Mouse (Mus musculus): ENCODE results near the gene Cdh13.

Gene Cdh13

GRCm38 (mm10) chr8:118446516-118446915 lies 163.0 kb downstream of the Cdh13 start:
- DNase-seq (ENCODE audit: low spot score) = no peak

DNA sequence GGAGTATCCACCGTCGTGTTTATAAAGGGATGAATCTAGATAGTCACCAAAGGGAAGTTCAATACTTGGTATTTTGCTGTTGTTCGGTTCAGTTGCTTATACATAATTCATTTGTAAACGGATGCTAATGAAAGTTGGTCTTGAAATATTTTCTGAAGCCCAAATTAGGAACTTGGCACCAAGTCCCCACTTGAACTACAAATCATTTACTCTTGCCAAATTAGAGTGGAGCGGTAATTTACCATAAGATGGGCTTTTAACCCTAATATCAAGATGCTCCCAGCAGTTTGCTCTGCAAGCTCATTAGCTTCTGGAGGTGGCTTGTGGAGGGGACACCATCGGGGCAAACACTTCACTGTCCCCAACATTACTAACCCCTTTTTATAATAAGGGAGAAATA lies 164.5 kb downstream of the Cdh13 start:
- no peak for DNase-seq (ENCODE audit: low spot score)

- DNase-seq (ENCODE audit: low spot score) = no peak
Measured at GRCm38 (mm10) chr8:118452445-118453103, 169.0 kb downstream of the Cdh13 start.

DNA sequence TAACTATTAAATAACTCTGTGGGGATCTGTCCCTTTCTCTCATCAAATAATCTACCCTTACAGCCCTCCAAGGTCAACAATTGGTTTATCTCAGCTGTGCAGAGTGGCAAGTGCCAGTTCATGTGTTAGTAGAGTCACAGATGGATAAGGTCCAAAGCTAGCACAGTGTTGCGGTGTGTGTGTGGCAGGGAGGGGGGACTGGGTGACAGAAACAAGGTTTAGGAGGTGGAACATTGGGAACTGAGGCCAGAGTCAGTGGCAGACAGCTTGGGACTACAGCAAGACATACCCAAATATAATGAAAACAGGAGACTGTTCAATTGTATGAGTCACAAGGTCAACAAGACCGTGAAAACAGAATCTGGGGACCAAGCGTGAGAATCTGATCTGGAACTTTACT lies 171.7 kb downstream of the Cdh13 start:
- DNase-seq (ENCODE audit: low spot score) = no peak

GRCm38 (mm10) chr8:118465330-118465948 lies 181.9 kb downstream of the Cdh13 start:
- DNase-seq (ENCODE audit: low spot score) = no peak

DNA sequence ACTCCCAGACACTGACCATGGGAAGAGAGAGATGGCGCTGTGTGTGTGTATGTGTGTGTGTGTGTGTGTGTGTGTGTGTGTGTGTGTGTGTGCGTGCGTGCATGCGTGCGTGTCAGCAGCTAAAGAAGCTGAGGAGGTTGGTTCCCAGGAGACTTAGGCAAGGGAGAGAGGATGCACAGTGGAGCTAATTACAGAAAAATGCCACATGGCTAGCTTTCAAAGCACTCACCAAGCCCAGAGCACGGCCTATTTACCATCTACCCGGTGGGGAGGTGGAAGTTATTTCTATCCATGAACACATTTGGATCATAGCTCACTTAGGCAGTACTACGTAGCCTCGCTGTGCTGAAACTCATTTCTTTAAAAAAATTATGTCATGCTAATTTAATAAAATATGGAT lies 194.1 kb downstream of the Cdh13 start:
- no peak for DNase-seq (ENCODE audit: low spot score)

- no peak for DNase-seq (ENCODE audit: low spot score)
Measured at GRCm38 (mm10) chr8:118488735-118489134, 205.2 kb downstream of the Cdh13 start.

- DNase-seq (ENCODE audit: low spot score) = no peak
Measured at GRCm38 (mm10) chr8:118502509-118502908, 219.0 kb downstream of the Cdh13 start.

- no peak for DNase-seq (ENCODE audit: low spot score)
Measured at GRCm38 (mm10) chr8:118509426-118509825, 225.9 kb downstream of the Cdh13 start.

DNA sequence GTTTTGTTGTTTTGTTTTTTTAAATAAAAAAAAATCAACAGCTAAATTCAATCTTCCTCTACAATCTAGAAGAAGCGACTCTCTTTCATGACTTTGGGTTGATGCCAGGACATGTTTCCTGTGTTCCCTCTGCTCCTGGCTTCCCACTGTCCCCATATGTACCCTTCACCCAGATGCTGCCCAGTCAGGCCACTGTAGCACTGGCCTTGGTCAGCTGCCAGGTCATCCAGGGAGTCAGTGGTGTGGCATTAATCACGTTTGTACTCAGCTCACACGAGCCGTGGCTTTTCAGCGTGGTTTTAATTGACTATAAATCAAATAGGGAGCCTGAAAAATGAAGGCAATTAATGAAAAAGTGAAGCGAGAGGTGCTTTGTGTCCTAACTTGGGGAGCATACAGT lies 229.7 kb downstream of the Cdh13 start:
- no peak for DNase-seq (ENCODE audit: low spot score)

- DNase-seq (ENCODE audit: low spot score) = no peak
Measured at GRCm38 (mm10) chr8:118515616-118516015, 232.1 kb downstream of the Cdh13 start.

DNA sequence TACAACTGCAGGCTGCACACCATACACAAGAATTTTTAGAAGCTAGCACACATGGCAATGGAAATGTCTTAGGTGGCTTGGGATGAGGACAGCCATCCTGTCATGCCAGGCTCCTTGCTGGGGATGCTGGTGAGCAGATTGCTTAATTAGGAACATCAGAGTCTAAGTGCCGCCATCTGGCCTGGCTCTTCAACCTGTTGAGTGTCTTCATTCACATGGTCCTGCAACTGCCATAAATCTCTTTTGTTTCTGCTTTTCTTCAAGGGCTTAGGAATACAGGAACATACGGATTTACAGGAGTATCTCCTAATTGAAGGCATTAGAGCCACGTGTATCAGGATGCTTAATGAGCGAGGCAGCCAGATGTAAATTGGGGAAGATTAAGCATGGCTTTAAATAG lies 233.5 kb downstream of the Cdh13 start:
- no peak for DNase-seq (ENCODE audit: low spot score)

- no peak for DNase-seq (ENCODE audit: low spot score)
Measured at GRCm38 (mm10) chr8:118518030-118518741, 234.7 kb downstream of the Cdh13 start.

DNA sequence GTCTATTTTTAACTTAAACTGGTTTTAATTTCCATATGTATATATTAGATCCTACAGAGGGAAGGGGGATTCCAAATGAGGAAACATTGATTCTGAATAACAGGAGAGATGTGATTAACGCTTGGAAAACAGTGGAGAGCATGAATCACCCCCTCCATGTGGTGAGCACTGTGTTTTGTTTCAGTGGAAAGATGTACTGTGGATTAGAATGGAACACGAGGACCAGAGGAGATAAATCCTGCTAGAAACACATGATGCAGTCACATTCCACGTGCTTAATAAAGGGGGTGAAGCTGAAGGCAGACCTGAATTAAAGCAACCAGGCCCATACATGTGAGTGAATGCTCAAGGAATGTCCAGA lies 235.2 kb downstream of the Cdh13 start:
- DNase-seq (ENCODE audit: low spot score) = no peak

- no peak for DNase-seq (ENCODE audit: low spot score)
Measured at GRCm38 (mm10) chr8:118523922-118524321, 240.4 kb downstream of the Cdh13 start.

DNA sequence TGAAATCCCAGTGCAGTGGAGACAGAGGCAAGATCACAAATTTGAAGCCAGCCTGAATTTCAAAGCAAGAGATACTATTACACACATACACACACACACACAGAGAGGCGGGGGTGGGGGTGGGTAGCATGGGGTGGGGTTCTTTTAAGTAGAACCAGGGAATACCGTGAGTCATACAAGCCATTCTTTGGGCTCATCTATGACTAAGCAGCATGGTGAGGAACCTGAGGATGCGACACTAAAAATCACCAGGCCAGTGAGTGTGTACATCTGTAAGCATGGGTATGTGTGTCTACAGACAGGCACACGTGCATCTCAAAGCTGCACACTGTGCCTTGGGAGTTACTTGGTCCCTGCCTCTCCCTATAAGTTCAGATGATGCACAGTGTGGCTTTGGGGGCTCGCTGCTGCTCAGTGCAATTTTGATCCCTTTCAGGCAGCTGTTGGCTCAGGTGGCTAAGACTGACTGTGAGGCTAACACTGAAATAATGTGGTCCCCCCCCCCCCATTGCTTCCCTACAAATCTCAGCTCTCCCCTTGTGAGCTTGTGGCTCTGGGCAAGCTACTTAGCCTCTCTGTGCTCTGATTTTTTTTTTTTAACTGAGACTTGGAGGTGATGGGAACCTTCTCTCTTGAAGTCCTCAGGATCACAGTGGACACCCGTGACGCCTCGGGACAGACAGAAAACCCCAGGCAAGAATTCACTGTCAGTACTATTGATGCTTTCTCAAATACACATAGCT lies 255.5 kb downstream of the Cdh13 start:
- DNase-seq (ENCODE audit: low spot score) = no peak

GRCm38 (mm10) chr8:118539559-118539819 lies 256.0 kb downstream of the Cdh13 start:
- DNase-seq (ENCODE audit: low spot score) = no peak

GRCm38 (mm10) chr8:118539941-118540340 lies 256.4 kb downstream of the Cdh13 start:
- no peak for DNase-seq (ENCODE audit: low spot score)

GRCm38 (mm10) chr8:118552397-118552796 lies 268.9 kb downstream of the Cdh13 start:
- DNase-seq (ENCODE audit: low spot score) = no peak

DNA sequence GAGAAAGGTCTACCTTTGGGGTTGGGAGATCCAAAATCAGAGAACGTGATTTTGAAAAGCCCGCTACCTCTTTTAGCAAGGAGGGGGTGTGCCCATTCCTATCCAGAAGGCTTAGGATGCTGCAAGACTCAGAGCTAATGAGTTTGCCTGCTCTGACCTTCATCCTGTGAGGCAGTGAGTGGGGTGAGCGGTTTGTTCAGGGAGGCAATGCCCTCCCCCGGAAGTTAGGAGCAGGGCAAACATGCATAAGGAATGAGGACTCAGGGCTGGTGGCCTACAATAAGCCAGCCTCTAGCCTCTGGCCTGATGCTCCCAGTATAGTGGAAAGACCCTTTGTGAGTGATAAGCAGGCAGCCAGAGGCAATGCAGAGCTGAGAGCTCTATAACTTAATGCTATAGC lies 269.3 kb downstream of the Cdh13 start:
- DNase-seq (ENCODE audit: low spot score) = no peak

DNA sequence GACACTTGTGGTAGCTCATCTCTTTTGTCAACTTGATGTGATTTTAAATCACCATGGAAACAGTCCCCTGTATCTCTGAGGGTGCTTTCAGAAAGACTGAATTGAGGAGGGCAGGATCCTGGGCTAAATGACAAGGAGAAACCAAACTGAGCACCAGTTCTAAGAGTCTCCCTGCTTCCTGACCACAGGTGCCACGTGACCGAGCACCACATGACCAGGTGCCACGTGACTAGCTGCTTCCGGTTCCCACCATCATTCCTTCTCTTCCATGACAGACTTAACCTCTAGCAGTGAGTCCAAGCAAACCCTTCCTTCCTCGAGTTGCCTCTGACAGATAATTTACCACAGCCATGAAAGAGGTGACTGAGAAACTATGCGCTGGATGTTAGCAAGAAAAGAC lies 280.5 kb downstream of the Cdh13 start:
- no peak for DNase-seq (ENCODE audit: low spot score)

DNA sequence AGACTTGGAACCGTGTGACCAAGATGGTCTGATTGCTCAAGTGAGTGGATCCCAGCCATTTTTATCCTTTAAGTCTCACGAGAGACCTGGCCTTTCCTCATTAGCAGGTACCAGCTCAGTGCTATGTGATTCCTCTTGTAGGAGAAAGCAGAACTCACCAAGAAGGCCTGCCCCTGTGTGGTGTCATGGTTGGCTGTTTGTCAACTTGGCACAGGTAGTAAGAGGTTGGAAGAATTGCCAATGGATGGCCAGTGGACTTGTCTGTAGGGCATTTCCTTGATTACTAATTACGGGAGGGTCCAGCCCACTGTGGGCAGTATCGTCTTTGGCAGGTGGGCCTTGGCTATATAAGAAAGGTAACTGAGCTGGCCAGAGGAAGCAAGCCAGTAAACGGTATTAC lies 281.7 kb downstream of the Cdh13 start:
- no peak for DNase-seq (ENCODE audit: low spot score)

Data from ovary, adult 18-20 months (tissue).